Mouse (Mus musculus) brain, embryonic 14.5 days (tissue): ENCODE results near the gene Epha8.

ENCODE experiments used
- CTCF ChIP-seq: fragments of 200-500 bp; IDR thresholded peaks from 2 replicates; pipeline ENCODE4 v1.5.1; 2012; ENCODE audit warnings: inconsistent platforms, mild to moderate bottlenecking, moderate library complexity, borderline replicate concordance; ENCODE audit not compliant: insufficient read depth, insufficient read length; ENCODE audit errors: extremely low read depth
- POLR2A ChIP-seq: fragments of 200-500 bp; IDR thresholded peaks from 2 replicates; pipeline ENCODE4 v1.6.1; 2012; ENCODE audit warnings: mild to moderate bottlenecking, inconsistent platforms, borderline replicate concordance; ENCODE audit not compliant: poor library complexity, insufficient read depth, insufficient read length, severe bottlenecking; ENCODE audit errors: extremely low read depth

GRCm38 (mm10) chr4:137001020-137001419 is 44.4 kb upstream of the Epha8 start:
- TF ChIP-seq POLR2A = no peak
- no peak for TF ChIP-seq CTCF
